ENCODE assay signal across 14 mouse cellular contexts in genomic region chr19:8664859-8665258, GRCm38 (mm10). TPM values are rescaled to one million over a fixed set of nuclear protein-coding genes. Genes with fewer than 3 reads are reported as not detected.
A peak's percentile ranks its signal among the peaks of the same experiment; 100 is the strongest.
DNase-seq lines count a peak whose midpoint lies in the region; TF ChIP-seq lines count a peak whose summit lies in the region.
"Had no signal": no experiment of that assay in that cellular context is flagged by ENCODE, and none has a peak within 500 bp of the region (broad histone marks: within the 10 kb centered on the region; RNA-seq: fewer than 3 reads in every experiment).

No protein-coding gene starts in this region.

- intact Hi-C loops in left cerebral cortex, postnatal 14 days (cut with DNase I), result no loop called here

- peak overlapping the region; percentile 73 for H3K4me3 ChIP-seq in layer of hippocampus, adult 2 months

- H3K27ac ChIP-seq in layer of hippocampus, adult 2 months, result peak overlapping the region; percentile 98
- H3K27ac ChIP-seq: kidney, postnatal 0 days; limb, embryonic 12.5 days had no signal

- no peak for TF ChIP-seq CTCF in layer of hippocampus, adult 2 months (conservative IDR thresholded peaks at IDR 0.05)

- DNase-seq in cerebellum, postnatal 10 days, result peak; percentile 56 to 69
- no peak for DNase-seq in cerebellum, adult 11 months
- no peak for DNase-seq in layer of hippocampus, adult 2 months (ENCODE audit: low spot score in 2 of 2)
- no peak for DNase-seq in layer of hippocampus, postnatal 14 days (ENCODE audit: low spot score in 2 of 2)
- DNase-seq in brain, adult 2 months (ENCODE audit: low read depth, low spot score), result peak; percentile 36
- peak; percentile 38 to 51 for DNase-seq in left cerebral cortex, postnatal 14 days (ENCODE audit: low spot score in 2 of 2)
- no peak for DNase-seq in kidney, adult 9 months
- no peak for DNase-seq in ovary, postnatal 36 days (ENCODE audit: low spot score)
- DNase-seq: cerebellum, postnatal 25 days had no signal

RNA-seq across cellular contexts. Expression of gene Chrm1, which starts 1.3 kb away (rescaled TPM):
- total RNA-seq in layer of hippocampus, adult 2 months (2021), result 100 to 1,000 TPM; 179 to 190 TPM
- 100 to 1,000 TPM; 162 to 166 TPM for total RNA-seq in layer of hippocampus, postnatal 14 days (2021)
- 100 to 1,000 TPM; 148 to 165 TPM for total RNA-seq in left cerebral cortex, postnatal 14 days (2021)
- total RNA-seq: heart, postnatal 25 days had no signal

RNA-seq across cellular contexts. Expression of gene Slc22a6, which starts 47.0 kb away (rescaled TPM):
- 1 to 10 TPM; 2.2 to 2.8 TPM for total RNA-seq in layer of hippocampus, adult 2 months (2021)
- total RNA-seq in layer of hippocampus, postnatal 14 days (2021), result 1 to 10 TPM; 1.6 to 3.3 TPM
- total RNA-seq in left cerebral cortex, postnatal 14 days (2021), result 1 to 10 TPM; 4.8 to 5.7 TPM
- total RNA-seq: adrenal gland, postnatal 14 days; gastrocnemius, postnatal 4 days; heart, postnatal 25 days had no signal

RNA-seq across cellular contexts. Expression of gene Slc3a2, which starts 58.3 kb away (rescaled TPM):
- total RNA-seq in layer of hippocampus, adult 2 months (2021), result 100 to 1,000 TPM; 149 to 151 TPM
- total RNA-seq in layer of hippocampus, postnatal 14 days (2021), result 100 to 1,000 TPM; 188 to 200 TPM
- 100 to 1,000 TPM; 182 to 189 TPM for total RNA-seq in left cerebral cortex, postnatal 14 days (2021)

Comparison
In these comparisons a context has a peak if more than half of its experiments do, and no peak if none do; other contexts are left out.
1. DNase-seq: peak in cerebellum, postnatal 10 days (2 of 2), brain, adult 2 months (single experiment) and left cerebral cortex, postnatal 14 days (2 of 2); none in cerebellum, adult 11 months (single experiment), layer of hippocampus, adult 2 months (0 of 2), layer of hippocampus, postnatal 14 days (0 of 2), kidney, adult 9 months (single experiment) and ovary, postnatal 36 days (single experiment).